Mouse (Mus musculus) megakaryocyte, embryonic 14.5 days (primary cell): ENCODE results near the gene Zbtb11.

ENCODE experiments used
- FLI1 ChIP-seq: IDR thresholded peaks from 2 replicates; pipeline ENCODE4 v1.6.1; 2012; ENCODE audit warnings: low read length, inconsistent platforms, mixed read lengths
- GATA1 ChIP-seq: IDR thresholded peaks from 3 replicates; pipeline ENCODE4 v1.6.1; 2012; ENCODE audit warnings: mixed read lengths, low read length, inconsistent platforms, borderline replicate concordance

- TF ChIP-seq GATA1 (no peak), FLI1 (no peak)
Observed at GRCm38 (mm10) chr16:55966212-55966871, 7.3 kb upstream of the Zbtb11 start, which contains the start of gene Rpl24.
